ENCODE assay signal across 29 mouse cellular contexts in genomic region chr14:7839950-7840514, GRCm38 (mm10). TPM values are rescaled to one million over a fixed set of nuclear protein-coding genes. Genes with fewer than 3 reads are reported as not detected.
DNase-seq lines count a peak whose midpoint lies in the region; ATAC-seq and TF ChIP-seq lines count a peak whose summit lies in the region.
"Had no signal": no experiment of that assay in that cellular context is flagged by ENCODE, and none has a peak within 500 bp of the region (broad histone marks: within the 10 kb centered on the region; RNA-seq: fewer than 3 reads in every experiment).

No protein-coding gene starts in this region.

- no peak overlapping the region for H3K9ac ChIP-seq in hindbrain, embryonic 14.5 days
- no peak overlapping the region for H3K9ac ChIP-seq in kidney, embryonic 16.5 days (replicated peaks; ENCODE audit: low read length)
- H3K9ac ChIP-seq in ES-Bruce4 (ENCODE audit: low read depth, poor library complexity, severe bottlenecking) = no peak overlapping the region
- no peak overlapping the region for H3K9ac ChIP-seq in embryonic facial prominence, embryonic 11.5 days (replicated peaks; ENCODE audit: low read length)
- H3K9ac ChIP-seq: heart, embryonic 12.5 days; hindbrain, embryonic 13.5 days; neural tube, embryonic 12.5 days had no signal

- no peak overlapping the region for H3K4me3 ChIP-seq in hindbrain, embryonic 10.5 days
- no peak overlapping the region for H3K4me3 ChIP-seq in hindbrain, embryonic 14.5 days (replicated peaks; ENCODE audit: low read length)
- H3K4me3 ChIP-seq in kidney, embryonic 16.5 days (ENCODE audit: low read length) = no peak overlapping the region
- H3K4me3 ChIP-seq in ES-Bruce4 (ENCODE audit: low read depth, low read length) = no peak overlapping the region
- H3K4me3 ChIP-seq in embryonic facial prominence, embryonic 11.5 days (ENCODE audit: low read depth, low read length) = no peak overlapping the region
- H3K4me3 ChIP-seq: heart, embryonic 12.5 days; hindbrain, embryonic 13.5 days; limb, embryonic 10.5 days; megakaryocyte, embryonic 14.5 days; neural tube, embryonic 12.5 days had no signal

- TF ChIP-seq EP300 in ES-Bruce4 (IDR thresholded peaks at IDR 0.05; ENCODE audit: insufficient read depth, low read depth, low read length) = no peak

- H3K27ac ChIP-seq in hindbrain, embryonic 10.5 days = 0 out of 2 replicates have a peak overlapping the region, but pooled peaks have one; percentile 8
- H3K27ac ChIP-seq in hindbrain, embryonic 14.5 days = no peak overlapping the region
- peak overlapping the region; percentile 54; the same call in 1 of the 2 replicates for H3K27ac ChIP-seq in kidney, embryonic 16.5 days (ENCODE audit: low read length)
- peak overlapping the region; percentile 81 for H3K27ac ChIP-seq in ES-Bruce4 (ENCODE audit: insufficient read depth, low read length)
- H3K27ac ChIP-seq in embryonic facial prominence, embryonic 11.5 days (replicated peaks; ENCODE audit: low read depth, low read length) = no peak overlapping the region
- H3K27ac ChIP-seq: hindbrain, embryonic 13.5 days; limb, embryonic 10.5 days; neural tube, embryonic 12.5 days had no signal

- H3K36me3 ChIP-seq in hindbrain, embryonic 10.5 days = no peaks in the 10 kb centered on the region
- no peaks in the 10 kb centered on the region for H3K36me3 ChIP-seq in hindbrain, embryonic 14.5 days (replicated peaks; ENCODE audit: control insufficient read depth, insufficient read depth)
- H3K36me3 ChIP-seq in kidney, embryonic 16.5 days (ENCODE audit: insufficient read depth, low read length) = no peaks in the 10 kb centered on the region
- no peaks in the 10 kb centered on the region for H3K36me3 ChIP-seq in ES-Bruce4 (ENCODE audit: control insufficient read depth, insufficient read depth, low read length, poor library complexity, severe bottlenecking)
- H3K36me3 ChIP-seq in embryonic facial prominence, embryonic 11.5 days (replicated peaks; ENCODE audit: control insufficient read depth, insufficient read depth, low read depth, low read length) = no peaks in the 10 kb centered on the region
- H3K36me3 ChIP-seq: heart, embryonic 12.5 days; hindbrain, embryonic 13.5 days; neural tube, embryonic 12.5 days had no signal

- H3K4me2 ChIP-seq in hindbrain, embryonic 14.5 days (replicated peaks) = no peak overlapping the region
- no peak overlapping the region for H3K4me2 ChIP-seq in kidney, embryonic 16.5 days (replicated peaks; ENCODE audit: low read depth, low read length)
- H3K4me2 ChIP-seq in embryonic facial prominence, embryonic 11.5 days (ENCODE audit: low read depth, low read length) = no peak overlapping the region
- H3K4me2 ChIP-seq: heart, embryonic 12.5 days; hindbrain, embryonic 13.5 days; neural tube, embryonic 12.5 days had no signal

- H3K9me3 ChIP-seq in hindbrain, embryonic 10.5 days = no peaks in the 10 kb centered on the region
- H3K9me3 ChIP-seq in hindbrain, embryonic 14.5 days (ENCODE audit: control insufficient read depth, low read length) = no peaks in the 10 kb centered on the region
- no peaks in the 10 kb centered on the region for H3K9me3 ChIP-seq in kidney, embryonic 16.5 days (ENCODE audit: low read length)
- no peaks in the 10 kb centered on the region for H3K9me3 ChIP-seq in ES-Bruce4 (replicated peaks; ENCODE audit: control insufficient read depth, insufficient read depth, low read length, poor library complexity, severe bottlenecking)
- no peaks in the 10 kb centered on the region for H3K9me3 ChIP-seq in embryonic facial prominence, embryonic 11.5 days (replicated peaks; ENCODE audit: control insufficient read depth, low read length)
- H3K9me3 ChIP-seq: heart, embryonic 12.5 days; hindbrain, embryonic 13.5 days; limb, embryonic 10.5 days; megakaryocyte, embryonic 14.5 days; neural tube, embryonic 12.5 days had no signal

- WGBS in hindbrain, embryonic 10.5 days = 56% methylated on average over 8 of the region's 8 CpGs
- WGBS in hindbrain, embryonic 14.5 days = 65% methylated on average over 8 of the region's 8 CpGs
- WGBS in kidney, embryonic 16.5 days = 43% methylated on average over 8 of the region's 8 CpGs
- WGBS in embryonic facial prominence, embryonic 11.5 days = 37% methylated on average over 8 of the region's 8 CpGs

- no peak for TF ChIP-seq CTCF in ES-Bruce4 (IDR thresholded peaks at IDR 0.05; ENCODE audit: low read depth, low read length)

- ATAC-seq in hindbrain, embryonic 14.5 days (ENCODE audit: low FRiP score) = no peak
- ATAC-seq in kidney, embryonic 16.5 days (ENCODE audit: low FRiP score, low TSS enrichment) = no peak
- ATAC-seq in embryonic facial prominence, embryonic 11.5 days (replicated peaks; ENCODE audit: insufficient number of reproducible peaks, low FRiP score, low TSS enrichment, low read depth) = no peak
- ATAC-seq: CD4-positive, CD25-positive, alpha-beta regulatory T cell, adult 4 months; forebrain, embryonic 16.5 days; inflammation-experienced regulatory T-cells, adult 6 months had no signal

- H3K4me1 ChIP-seq in hindbrain, embryonic 10.5 days (replicated peaks) = peaks cover 18% of the 10 kb centered on the region
- H3K4me1 ChIP-seq in hindbrain, embryonic 14.5 days (replicated peaks; ENCODE audit: control insufficient read depth, insufficient read depth, low read length) = no peaks in the 10 kb centered on the region; the same call in 1 of the 2 replicates
- H3K4me1 ChIP-seq in kidney, embryonic 16.5 days (ENCODE audit: insufficient read depth, low read length) = peaks cover 47% of the 10 kb centered on the region
- H3K4me1 ChIP-seq in ES-Bruce4 (ENCODE audit: control insufficient read depth, insufficient read depth, low read length) = peaks cover 14% of the 10 kb centered on the region
- H3K4me1 ChIP-seq in embryonic facial prominence, embryonic 11.5 days (ENCODE audit: control insufficient read depth, insufficient read depth, low read length) = peaks cover 2% of the 10 kb centered on the region; the same call in 1 of the 2 replicates
- H3K4me1 ChIP-seq: neural tube, embryonic 12.5 days had no signal

- no peak for TF ChIP-seq POLR2A in ES-Bruce4 (IDR thresholded peaks at IDR 0.05; ENCODE audit: insufficient read depth, low read length)

- H3K27me3 ChIP-seq in hindbrain, embryonic 10.5 days (ENCODE audit: insufficient read depth, poor library complexity, severe bottlenecking) = no peaks in the 10 kb centered on the region
- H3K27me3 ChIP-seq in hindbrain, embryonic 14.5 days (ENCODE audit: control insufficient read depth, insufficient read depth, low read length) = no peaks in the 10 kb centered on the region
- no peaks in the 10 kb centered on the region for H3K27me3 ChIP-seq in kidney, embryonic 16.5 days (ENCODE audit: insufficient read depth, low read length)
- no peaks in the 10 kb centered on the region for H3K27me3 ChIP-seq in ES-Bruce4 (ENCODE audit: control insufficient read depth, insufficient read depth, low read length, poor library complexity, severe bottlenecking)
- H3K27me3 ChIP-seq in embryonic facial prominence, embryonic 11.5 days (ENCODE audit: control insufficient read depth, insufficient read depth, low read length) = no peaks in the 10 kb centered on the region
- H3K27me3 ChIP-seq: heart, embryonic 12.5 days; hindbrain, embryonic 13.5 days; megakaryocyte, embryonic 14.5 days; neural tube, embryonic 12.5 days; Patski had no signal

- DNase-seq in hindbrain, embryonic 10.5 days (ENCODE audit: low spot score) = no peak
- DNase-seq in hindbrain, embryonic 14.5 days (ENCODE audit: low spot score) = no peak
- DNase-seq in kidney, postnatal 10 days = no peak
- peak; percentile 30 for DNase-seq in embryonic facial prominence, embryonic 11.5 days (ENCODE audit: low spot score)
- no peak for DNase-seq in urinary bladder, postnatal 14 days (ENCODE audit: low spot score)
- DNase-seq: adrenal gland, adult 2 months; cerebellum, adult 11 months; cerebellum, adult 9-11 months; gastrocnemius, postnatal 10 days; heart, postnatal 10 days; liver; lung, adult 2 months; lung, postnatal 36 days; midbrain, embryonic 14.5 days; right cerebral cortex, postnatal 14 days; spleen, adult 18-20 months had no signal

RNA-seq across cellular contexts. Expression of gene Flnb, which starts 22.3 kb away (rescaled TPM):
- 17.2 and 19.8 TPM in 2 replicates for polyA plus RNA-seq in hindbrain, embryonic 10.5 days (2016; fragmentation: Nextera tagmentation; extraction: Ambion mirVana)
- 7.4 and 9.0 TPM in 2 replicates for polyA plus RNA-seq in hindbrain, embryonic 14.5 days (2014; fragmentation: Nextera tagmentation; extraction: Ambion mirVana)
- 21.2 and 23.4 TPM in 2 replicates for polyA plus RNA-seq in kidney, embryonic 16.5 days (2015; fragmentation: Nextera tagmentation; extraction: Ambion mirVana)
- 326 and 328 TPM in 2 replicates for polyA plus RNA-seq in ES-Bruce4 (2011; ENCODE audit: insufficient read depth, insufficient read length, low read depth, missing spikeins)
- 14.7 and 17.0 TPM in 2 replicates for polyA plus RNA-seq in embryonic facial prominence, embryonic 11.5 days (2014; fragmentation: Nextera tagmentation; extraction: Ambion mirVana)

RNA-seq across cellular contexts. Expression of gene Gm26661, which starts 48.6 kb away (rescaled TPM):
- polyA plus RNA-seq in hindbrain, embryonic 10.5 days (2016; fragmentation: Nextera tagmentation; extraction: Ambion mirVana) = not detected in 2 replicates
- not detected in 2 replicates for polyA plus RNA-seq in hindbrain, embryonic 14.5 days (2014; fragmentation: Nextera tagmentation; extraction: Ambion mirVana)
- not detected in 2 replicates for polyA plus RNA-seq in kidney, embryonic 16.5 days (2015; fragmentation: Nextera tagmentation; extraction: Ambion mirVana)
- not detected in 2 replicates for polyA plus RNA-seq in ES-Bruce4 (2011; ENCODE audit: insufficient read depth, insufficient read length, low read depth, missing spikeins)
- polyA plus RNA-seq in embryonic facial prominence, embryonic 11.5 days (2014; fragmentation: Nextera tagmentation; extraction: Ambion mirVana) = not detected in 2 replicates
- polyA plus RNA-seq: adrenal gland, adult 2 months; CD4-positive, CD25-positive, alpha-beta regulatory T cell, adult 4 months; embryonic facial prominence, embryonic 14.5 days; forebrain, embryonic 16.5 days; heart, embryonic 12.5 days; hindbrain, embryonic 13.5 days; inflammation-experienced regulatory T-cells, adult 6 months; limb, embryonic 10.5 days; lung, adult 2 months; midbrain, embryonic 14.5 days; neural tube, embryonic 12.5 days; Patski; thymus, postnatal 0 days had no signal

Comparison
In these comparisons a context has a peak if more than half of its experiments do, and no peak if none do; other contexts are left out.
1. H3K27ac ChIP-seq: peak in hindbrain, embryonic 10.5 days (single experiment), kidney, embryonic 16.5 days (single experiment) and ES-Bruce4 (single experiment); none in hindbrain, embryonic 14.5 days (single experiment) and embryonic facial prominence, embryonic 11.5 days (single experiment).
2. RNA of gene Flnb, which starts 22.3 kb away (polyA plus RNA-seq): 326 to 328 TPM in ES-Bruce4; 21.2 to 23.4 TPM in kidney, embryonic 16.5 days, 17.2 to 19.8 TPM in hindbrain, embryonic 10.5 days, 14.7 to 17.0 TPM in embryonic facial prominence, embryonic 11.5 days and 7.4 to 9.0 TPM in hindbrain, embryonic 14.5 days; every median in the first group is over 10 times any median in the second.